ENCODE assay signal across 17 mouse cellular contexts in genomic region chr8:94184357-94184843, GRCm38 (mm10). TPM values are rescaled to one million over a fixed set of nuclear protein-coding genes. Genes with fewer than 3 reads are reported as not detected.
DNase-seq lines count a peak whose midpoint lies in the region; ATAC-seq and TF ChIP-seq lines count a peak whose summit lies in the region.
"Had no signal": no experiment of that assay in that cellular context is flagged by ENCODE, and none has a peak within 500 bp of the region (broad histone marks: within the 10 kb centered on the region; RNA-seq: fewer than 3 reads in every experiment).

No protein-coding gene starts in this region.

- H3K9me3 ChIP-seq in forebrain, embryonic 10.5 days, result no peaks in the 10 kb centered on the region
- no peaks in the 10 kb centered on the region for H3K9me3 ChIP-seq in forebrain, embryonic 13.5 days (replicated peaks)
- no peaks in the 10 kb centered on the region for H3K9me3 ChIP-seq in lung, postnatal 0 days (ENCODE audit: low read length)
- no peaks in the 10 kb centered on the region for H3K9me3 ChIP-seq in limb, embryonic 12.5 days
- no peaks in the 10 kb centered on the region for H3K9me3 ChIP-seq in stomach, embryonic 16.5 days (replicated peaks; ENCODE audit: control insufficient read depth, low read length)
- H3K9me3 ChIP-seq: hindbrain, embryonic 12.5 days; midbrain, embryonic 10.5 days; neural tube, embryonic 13.5 days had no signal

- no peak for DNase-seq in forebrain, embryonic 10.5 days (ENCODE audit: extremely low spot score, low spot score)
- peak; percentile 76 for DNase-seq in lung, postnatal 0 days (ENCODE audit: low spot score)
- DNase-seq in lung, postnatal 14 days, result no peak
- no peak for DNase-seq in gastrocnemius, adult 8-10 months (ENCODE audit: low spot score in 2 of 2)
- DNase-seq in ovary, postnatal 36 days (ENCODE audit: low spot score), result no peak
- DNase-seq: cerebellum, adult 9-10 months; right cerebral cortex, postnatal 25 days had no signal

- no peak for TF ChIP-seq CTCF in lung, postnatal 0 days (IDR thresholded peaks at IDR 0.05)

- peaks cover 98% of the 10 kb centered on the region for H3K27me3 ChIP-seq in forebrain, embryonic 10.5 days (ENCODE audit: poor library complexity, severe bottlenecking)
- H3K27me3 ChIP-seq in forebrain, embryonic 13.5 days, result peaks cover 78% of the 10 kb centered on the region
- 0 out of 2 replicates have a peak, but pooled peaks cover 5% of the 10 kb centered on the region for H3K27me3 ChIP-seq in lung, postnatal 0 days (replicated peaks; ENCODE audit: insufficient read depth, low read length)
- peaks cover 93% of the 10 kb centered on the region for H3K27me3 ChIP-seq in limb, embryonic 12.5 days
- H3K27me3 ChIP-seq in stomach, embryonic 16.5 days (ENCODE audit: control insufficient read depth, insufficient read depth, low read length), result peaks cover 10% of the 10 kb centered on the region

- ATAC-seq in forebrain, embryonic 13.5 days, result no peak
- ATAC-seq in lung, postnatal 0 days, result peak; percentile 42
- no peak for ATAC-seq in limb, embryonic 12.5 days (ENCODE audit: insufficient number of reproducible peaks, insufficient read depth, low FRiP score, low TSS enrichment, low read depth)
- peak; percentile 34 for ATAC-seq in stomach, embryonic 16.5 days (ENCODE audit: insufficient read depth, low FRiP score)

- no peak for TF ChIP-seq EP300 in lung, postnatal 0 days (IDR thresholded peaks at IDR 0.05)

- H3K9ac ChIP-seq in forebrain, embryonic 13.5 days, result no peak overlapping the region
- H3K9ac ChIP-seq in lung, postnatal 0 days (replicated peaks; ENCODE audit: low read depth), result no peak overlapping the region
- H3K9ac ChIP-seq in limb, embryonic 12.5 days (replicated peaks), result no peak overlapping the region
- peak overlapping the region; percentile 67 for H3K9ac ChIP-seq in stomach, embryonic 16.5 days (ENCODE audit: low read length)
- H3K9ac ChIP-seq: hindbrain, embryonic 12.5 days; neural tube, embryonic 13.5 days had no signal

- no peak overlapping the region for H3K4me3 ChIP-seq in forebrain, embryonic 10.5 days
- H3K4me3 ChIP-seq in forebrain, embryonic 13.5 days, result no peak overlapping the region
- H3K4me3 ChIP-seq in lung, postnatal 0 days (ENCODE audit: low read depth, low read length), result no peak overlapping the region
- H3K4me3 ChIP-seq in limb, embryonic 12.5 days (replicated peaks), result no peak overlapping the region
- H3K4me3 ChIP-seq in stomach, embryonic 16.5 days (replicated peaks; ENCODE audit: low read length), result no peak overlapping the region; the same call in 1 of the 2 replicates
- H3K4me3 ChIP-seq: hindbrain, embryonic 12.5 days; midbrain, embryonic 10.5 days; neural tube, embryonic 13.5 days had no signal

- H3K4me1 ChIP-seq in forebrain, embryonic 10.5 days, result peaks cover 55% of the 10 kb centered on the region
- peaks cover 36% of the 10 kb centered on the region for H3K4me1 ChIP-seq in forebrain, embryonic 13.5 days
- H3K4me1 ChIP-seq in lung, postnatal 0 days (ENCODE audit: insufficient read depth, low read depth, low read length), result peaks cover 22% of the 10 kb centered on the region
- peaks cover 45% of the 10 kb centered on the region for H3K4me1 ChIP-seq in limb, embryonic 12.5 days (replicated peaks)
- peaks cover 38% of the 10 kb centered on the region for H3K4me1 ChIP-seq in stomach, embryonic 16.5 days (ENCODE audit: control insufficient read depth, insufficient read depth, low read length)

- 17% methylated on average over 12 of the region's 12 CpGs for WGBS in forebrain, embryonic 10.5 days
- WGBS in forebrain, embryonic 13.5 days, result 26% methylated on average over 12 of the region's 12 CpGs
- WGBS in lung, postnatal 0 days, result 22% methylated on average over 12 of the region's 12 CpGs
- WGBS in limb, embryonic 12.5 days, result 13% methylated on average over 12 of the region's 12 CpGs
- WGBS in stomach, embryonic 16.5 days, result 25% methylated on average over 12 of the region's 12 CpGs

- no peaks in the 10 kb centered on the region for H3K36me3 ChIP-seq in forebrain, embryonic 10.5 days (replicated peaks)
- H3K36me3 ChIP-seq in forebrain, embryonic 13.5 days (ENCODE audit: poor library complexity, severe bottlenecking), result no peaks in the 10 kb centered on the region
- H3K36me3 ChIP-seq in lung, postnatal 0 days (ENCODE audit: insufficient read depth, low read length), result no peaks in the 10 kb centered on the region
- H3K36me3 ChIP-seq in limb, embryonic 12.5 days, result no peaks in the 10 kb centered on the region
- H3K36me3 ChIP-seq in stomach, embryonic 16.5 days (ENCODE audit: control insufficient read depth, insufficient read depth, low read length), result no peaks in the 10 kb centered on the region
- H3K36me3 ChIP-seq: hindbrain, embryonic 12.5 days; midbrain, embryonic 10.5 days; neural tube, embryonic 13.5 days had no signal

- 0 out of 2 replicates have a peak overlapping the region, but pooled peaks have one; percentile 44 for H3K27ac ChIP-seq in forebrain, embryonic 10.5 days
- H3K27ac ChIP-seq in forebrain, embryonic 13.5 days, result no peak overlapping the region
- peak overlapping the region; percentile 88 for H3K27ac ChIP-seq in lung, postnatal 0 days (ENCODE audit: low read length)
- H3K27ac ChIP-seq in limb, embryonic 12.5 days, result no peak overlapping the region
- peak overlapping the region; percentile 93 for H3K27ac ChIP-seq in stomach, embryonic 16.5 days (ENCODE audit: low read length)
- H3K27ac ChIP-seq: hindbrain, embryonic 12.5 days; midbrain, embryonic 10.5 days; neural tube, embryonic 13.5 days had no signal

- H3K4me2 ChIP-seq in forebrain, embryonic 13.5 days, result no peak overlapping the region
- 0 out of 2 replicates have a peak overlapping the region, but pooled peaks have one; percentile 8 for H3K4me2 ChIP-seq in lung, postnatal 0 days (replicated peaks; ENCODE audit: low read depth, low read length)
- H3K4me2 ChIP-seq in limb, embryonic 12.5 days, result peak overlapping the region; percentile 48; the same call in 1 of the 2 replicates
- H3K4me2 ChIP-seq in stomach, embryonic 16.5 days (ENCODE audit: low read depth, low read length), result peak overlapping the region; percentile 49; the same call in 1 of the 2 replicates
- H3K4me2 ChIP-seq: hindbrain, embryonic 12.5 days had no signal

RNA-seq across cellular contexts. Expression of gene Mt1, which starts 5.5 kb away (rescaled TPM):
- polyA plus RNA-seq in forebrain, embryonic 10.5 days (2016; fragmentation: Nextera tagmentation; extraction: Ambion mirVana), result 204 and 219 TPM in 2 replicates
- polyA plus RNA-seq in forebrain, embryonic 13.5 days (2015; fragmentation: Nextera tagmentation; extraction: Ambion mirVana), result 91.0 and 105 TPM in 2 replicates
- polyA plus RNA-seq in lung, postnatal 0 days (2015; fragmentation: Nextera tagmentation; extraction: Ambion mirVana), result 836 and 858 TPM in 2 replicates
- polyA plus RNA-seq in limb, embryonic 12.5 days (2016; fragmentation: Nextera tagmentation; extraction: Ambion mirVana), result 43.6 and 53.6 TPM in 2 replicates
- polyA plus RNA-seq in stomach, embryonic 16.5 days (2015; fragmentation: Nextera tagmentation; extraction: Ambion mirVana), result 1,904 and 1,931 TPM in 2 replicates
- total RNA-seq in gastrocnemius, adult 8-10 months (2022), result 10 to 100 TPM; 11.7 to 74.5 (median 17.7) TPM

RNA-seq across cellular contexts. Expression of gene Mt2, which starts 11.9 kb away (rescaled TPM):
- 55.1 and 68.7 TPM in 2 replicates for polyA plus RNA-seq in forebrain, embryonic 10.5 days (2016; fragmentation: Nextera tagmentation; extraction: Ambion mirVana)
- 41.0 and 48.0 TPM in 2 replicates for polyA plus RNA-seq in forebrain, embryonic 13.5 days (2015; fragmentation: Nextera tagmentation; extraction: Ambion mirVana)
- polyA plus RNA-seq in lung, postnatal 0 days (2015; fragmentation: Nextera tagmentation; extraction: Ambion mirVana), result 143 and 159 TPM in 2 replicates
- 15.1 TPM in 2 replicates for polyA plus RNA-seq in limb, embryonic 12.5 days (2016; fragmentation: Nextera tagmentation; extraction: Ambion mirVana)
- 524 and 598 TPM in 2 replicates for polyA plus RNA-seq in stomach, embryonic 16.5 days (2015; fragmentation: Nextera tagmentation; extraction: Ambion mirVana)
- total RNA-seq in gastrocnemius, adult 8-10 months (2022), result 10 to 100 TPM; 12.9 to 75.1 (median 15.1) TPM

RNA-seq across cellular contexts. Expression of gene Nup93, which starts 30.0 kb away (rescaled TPM):
- 155 and 164 TPM in 2 replicates for polyA plus RNA-seq in forebrain, embryonic 10.5 days (2016; fragmentation: Nextera tagmentation; extraction: Ambion mirVana)
- polyA plus RNA-seq in forebrain, embryonic 13.5 days (2015; fragmentation: Nextera tagmentation; extraction: Ambion mirVana), result 83.6 and 98.8 TPM in 2 replicates
- 26.7 and 27.1 TPM in 2 replicates for polyA plus RNA-seq in lung, postnatal 0 days (2015; fragmentation: Nextera tagmentation; extraction: Ambion mirVana)
- polyA plus RNA-seq in limb, embryonic 12.5 days (2016; fragmentation: Nextera tagmentation; extraction: Ambion mirVana), result 114 TPM in 2 replicates
- polyA plus RNA-seq in stomach, embryonic 16.5 days (2015; fragmentation: Nextera tagmentation; extraction: Ambion mirVana), result 64.9 and 68.5 TPM in 2 replicates
- 10 to 100 TPM in 3 of 4 experiments, 1 to 10 TPM in 1; 9.7 to 14.2 (median 12.1) TPM for total RNA-seq in gastrocnemius, adult 8-10 months (2022)

RNA-seq across cellular contexts. Expression of gene Mt3, which starts 32.0 kb away (rescaled TPM):
- polyA plus RNA-seq in forebrain, embryonic 10.5 days (2016; fragmentation: Nextera tagmentation; extraction: Ambion mirVana), result 20.7 and 21.5 TPM in 2 replicates
- polyA plus RNA-seq in forebrain, embryonic 13.5 days (2015; fragmentation: Nextera tagmentation; extraction: Ambion mirVana), result 188 and 208 TPM in 2 replicates
- polyA plus RNA-seq in lung, postnatal 0 days (2015; fragmentation: Nextera tagmentation; extraction: Ambion mirVana), result 2.6 TPM in 2 replicates
- 0.43 and 0.45 TPM in 2 replicates for polyA plus RNA-seq in limb, embryonic 12.5 days (2016; fragmentation: Nextera tagmentation; extraction: Ambion mirVana)
- 3.7 and 3.8 TPM in 2 replicates for polyA plus RNA-seq in stomach, embryonic 16.5 days (2015; fragmentation: Nextera tagmentation; extraction: Ambion mirVana)
- total RNA-seq in gastrocnemius, adult 8-10 months (2022), result 1 to 10 TPM in 3 of 4 experiments, not detected in 1; 2.0 to 2.4 (median 2.2) TPM

RNA-seq across cellular contexts. Expression of gene Mt4, which starts 47.4 kb away (rescaled TPM):
- polyA plus RNA-seq in forebrain, embryonic 10.5 days (2016; fragmentation: Nextera tagmentation; extraction: Ambion mirVana), result not detected in 2 replicates
- not detected in 2 replicates for polyA plus RNA-seq in forebrain, embryonic 13.5 days (2015; fragmentation: Nextera tagmentation; extraction: Ambion mirVana)
- polyA plus RNA-seq in lung, postnatal 0 days (2015; fragmentation: Nextera tagmentation; extraction: Ambion mirVana), result not detected in 2 replicates
- polyA plus RNA-seq in limb, embryonic 12.5 days (2016; fragmentation: Nextera tagmentation; extraction: Ambion mirVana), result not detected in 2 replicates
- 0.70 and 1.6 TPM in 2 replicates for polyA plus RNA-seq in stomach, embryonic 16.5 days (2015; fragmentation: Nextera tagmentation; extraction: Ambion mirVana)
- total RNA-seq in gastrocnemius, adult 8-10 months (2022), result not detected
- total RNA-seq: adrenal gland, postnatal 4 days; gastrocnemius, postnatal 4 days; layer of hippocampus, adult 18-20 months; left cerebral cortex, postnatal 25 days had no signal
- polyA plus RNA-seq: hindbrain, embryonic 12.5 days; midbrain, embryonic 10.5 days; neural tube, embryonic 13.5 days had no signal

Comparison
In these comparisons a context has a peak if more than half of its experiments do, and no peak if none do; other contexts are left out.
1. H3K27ac ChIP-seq: peak in forebrain, embryonic 10.5 days (single experiment), lung, postnatal 0 days (single experiment) and stomach, embryonic 16.5 days (single experiment); none in forebrain, embryonic 13.5 days (single experiment) and limb, embryonic 12.5 days (single experiment).
2. ATAC-seq: peak in lung, postnatal 0 days (single experiment) and stomach, embryonic 16.5 days (single experiment); none in forebrain, embryonic 13.5 days (single experiment) and limb, embryonic 12.5 days (single experiment).